Mouse (Mus musculus) myocyte (in vitro differentiated cells): ENCODE measurements around the gene Gm19426.

Experiments
- MYOG ChIP-seq, 3 experiments: IDR thresholded peaks; one replicate each; pipeline ENCODE4 v1.6.1; 2011; ENCODE audit warnings: control low read depth in 2 of 3, low read depth in 2 of 3, mild to moderate bottlenecking in 2 of 3; ENCODE audit not compliant: insufficient read length in 2 of 3, control insufficient read depth in 1 of 3, insufficient read depth in 1 of 3
- POLR2AphosphoS2 ChIP-seq: IDR thresholded peaks from one replicate; pipeline ENCODE4 v1.6.1; 2011; ENCODE audit warnings: low read depth, control low read depth; ENCODE audit not compliant: insufficient read length
- REST ChIP-seq: IDR thresholded peaks from one replicate; pipeline ENCODE4 v1.6.1; 2011; ENCODE audit warnings: mild to moderate bottlenecking, control low read depth, moderate library complexity; ENCODE audit not compliant: insufficient read depth, insufficient read length
- USF1 ChIP-seq: IDR thresholded peaks from one replicate; pipeline ENCODE4 v1.6.1; 2011; ENCODE audit warnings: low read depth, mild to moderate bottlenecking, control low read depth, moderate library complexity

GRCm38 (mm10) chr2:84790418-84790817 is 47.0 kb upstream of the Gm19426 start:
- no peak for TF ChIP-seq USF1
- no peak for TF ChIP-seq REST
- no peak for TF ChIP-seq MYOG (IDR thresholded peaks at IDR 0.05; ENCODE audit: control insufficient read depth in 1 of 3, insufficient read depth in 1 of 3, insufficient read length in 2 of 3, low read depth in 2 of 3)
- no peak for TF ChIP-seq POLR2AphosphoS2
